Mouse (Mus musculus) c-Kit-positive CD71-positive TER-119-negative erythroid progenitor cells, embryonic 14.5 days (primary cell): ENCODE measurements around the gene Ago3.
A peak's percentile ranks its signal among the peaks of the same experiment; 100 is the strongest.

Experiments used
- DNase-seq: peaks from one replicate; pipeline ENCODE4 v3.0.0-alpha.2; 2013; ENCODE audit warnings: low read depth

Gene Ago3

DNA sequence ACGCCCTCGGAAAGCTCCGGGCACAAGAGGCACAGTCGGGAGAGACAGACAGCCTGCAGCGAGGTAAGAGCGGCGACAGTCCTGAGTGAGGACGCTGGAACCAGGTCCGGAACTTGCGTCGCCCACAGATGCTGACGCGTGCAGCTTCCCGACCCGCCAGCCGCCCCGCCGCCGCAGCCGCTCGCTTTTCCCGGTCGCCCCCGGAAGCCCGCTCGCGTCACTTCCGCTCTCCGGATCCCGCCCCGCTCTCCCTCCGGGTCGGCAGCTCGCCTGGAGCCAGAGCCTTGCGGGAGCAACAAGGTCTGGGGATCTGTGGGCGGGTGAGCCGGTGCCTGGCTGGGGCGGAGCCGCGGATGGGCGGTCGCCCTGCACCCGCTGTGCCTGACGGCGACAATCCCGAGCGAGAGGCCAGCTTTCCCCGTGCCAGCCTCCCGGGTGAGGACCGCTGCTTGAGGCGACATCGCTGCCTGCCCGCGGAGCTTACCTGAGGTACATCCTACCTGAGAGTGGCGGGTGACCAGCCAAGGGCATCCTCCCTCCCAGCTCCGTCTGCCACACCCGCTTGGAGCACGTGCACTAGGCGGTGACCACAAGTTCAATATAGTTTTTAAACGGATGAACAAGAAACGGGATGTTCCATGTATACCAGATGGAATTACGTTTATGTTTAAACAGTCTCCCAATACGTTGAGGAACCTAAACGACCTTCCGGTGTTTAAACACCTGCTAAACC is at the start of gene Ago3:
TSS of gene Ago3 (minus strand) at position 210 of the 733 bp plus-strand sequence.
- peak; percentile 86 for DNase-seq

DNA sequence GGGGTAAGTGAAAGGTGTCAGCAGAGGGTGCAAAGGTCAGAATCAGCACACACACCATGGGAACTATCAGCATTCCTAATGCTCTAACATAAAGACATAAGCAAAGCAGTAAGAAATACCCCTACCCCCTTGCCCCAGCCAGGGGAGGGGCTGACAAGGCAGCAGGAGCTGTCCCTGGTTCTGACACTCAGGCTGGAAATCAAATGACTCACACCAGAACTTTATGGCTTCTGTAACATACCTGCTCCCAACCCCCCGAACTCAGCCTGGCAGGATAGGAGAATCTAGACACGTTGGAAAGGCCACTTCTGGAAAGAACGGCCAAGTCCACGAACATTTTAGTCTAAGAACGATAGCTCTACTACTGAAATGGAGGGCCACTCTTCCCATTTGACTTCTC is 43.7 kb upstream of the Ago3 start:
- no peak for DNase-seq

DNA sequence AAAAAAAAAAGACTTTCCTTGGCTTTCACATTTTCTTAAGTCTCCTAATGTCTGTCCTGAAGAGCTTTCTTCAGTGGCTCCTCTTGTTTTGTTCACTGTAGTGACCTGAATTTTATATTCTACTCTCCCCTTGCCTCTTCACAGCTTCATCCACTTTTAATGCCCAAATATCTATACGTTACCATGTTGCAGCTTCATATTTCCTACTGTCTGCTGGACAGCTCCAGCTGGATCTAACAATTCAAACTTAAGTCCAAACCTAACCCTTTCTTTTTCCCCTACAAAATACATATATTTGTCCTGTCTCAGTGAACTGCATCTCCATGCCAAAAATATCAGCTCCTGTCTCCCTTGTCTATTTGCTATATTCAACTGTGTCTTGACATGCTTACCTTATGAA is 40.0 kb upstream of the Ago3 start:
- no peak for DNase-seq

DNA sequence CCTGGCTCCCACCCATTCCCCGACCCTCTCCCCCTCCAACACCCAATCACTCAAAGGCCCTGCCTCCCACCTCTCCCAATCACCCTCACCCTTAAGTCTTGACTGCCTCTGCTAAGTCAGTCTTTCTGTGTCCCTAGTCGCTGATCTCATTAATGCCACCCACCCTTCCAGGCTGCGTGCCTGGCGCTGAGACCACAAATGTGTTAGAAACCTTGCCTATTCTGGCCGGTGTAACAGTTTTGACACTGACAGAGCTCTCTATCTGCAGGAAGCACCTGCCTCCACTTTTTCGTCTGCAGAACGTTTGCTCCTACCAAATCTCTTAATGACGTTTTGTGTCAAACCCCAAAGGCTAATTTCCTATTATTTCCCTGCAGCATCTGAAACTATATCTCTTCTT is 39.6 kb upstream of the Ago3 start:
- DNase-seq = peak; percentile 43

DNA sequence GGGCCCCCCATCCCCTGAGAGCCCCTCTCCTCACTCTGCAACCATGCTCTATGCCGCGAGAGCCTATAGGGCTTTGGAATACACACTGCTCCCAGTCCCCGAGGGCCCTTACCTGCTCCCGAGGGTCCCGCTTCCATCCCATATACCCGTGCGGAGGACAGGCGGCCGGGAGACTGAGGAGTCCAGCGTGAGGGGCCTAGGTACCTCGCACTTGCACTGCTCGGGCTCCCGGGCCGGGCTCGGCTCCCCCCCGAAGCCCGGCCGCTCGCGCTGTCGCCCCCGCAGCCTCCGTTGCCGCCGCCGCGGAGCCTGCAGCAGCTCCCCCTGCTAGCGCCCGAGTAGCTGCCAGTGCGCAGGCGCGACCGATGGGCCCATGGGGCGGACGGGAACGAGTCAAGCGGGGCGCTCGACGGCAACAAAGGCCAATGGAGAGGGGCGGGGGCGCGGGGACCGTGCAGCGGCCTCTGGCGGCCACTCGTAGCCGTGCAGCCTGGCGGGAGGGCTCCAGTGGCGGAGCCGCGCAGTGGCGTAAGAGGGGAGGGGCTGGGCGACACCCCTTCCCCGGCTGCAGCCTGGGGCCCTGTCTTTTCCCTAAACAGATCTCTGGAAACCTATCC is 39.0 kb upstream of the Ago3 start, which contains the start of gene Ago1:
TSS of gene Ago1 (minus strand) at position 299 of the 617 bp plus-strand sequence.
- DNase-seq = peak; percentile 87

DNA sequence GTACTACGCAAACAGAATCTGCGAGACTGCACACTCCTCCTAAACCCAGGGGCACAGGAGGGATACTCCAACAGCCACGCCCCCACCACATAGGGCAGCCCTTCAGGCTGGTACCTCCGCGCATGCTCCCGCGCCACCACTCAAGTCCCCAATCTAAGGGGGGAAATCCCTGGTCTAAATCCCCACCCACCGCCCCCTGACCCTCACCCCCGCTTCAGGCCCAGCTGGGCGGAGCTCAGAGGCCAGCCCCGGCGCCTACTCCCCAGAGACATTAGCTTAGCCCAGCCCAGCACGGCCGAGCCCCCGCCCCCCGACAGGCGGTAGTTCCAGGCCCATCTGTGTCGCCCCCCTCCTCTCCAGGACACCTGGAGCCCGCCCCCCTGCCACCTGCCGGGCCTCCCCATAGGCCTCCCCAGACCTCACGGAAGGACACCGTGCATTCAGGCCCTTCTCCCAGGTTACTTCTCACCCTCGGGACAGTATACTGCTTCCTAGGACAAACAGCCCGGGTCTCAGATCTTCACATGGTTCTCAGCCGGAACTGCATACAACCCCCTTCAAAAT is 38.4 kb upstream of the Ago3 start:
- peak; percentile 58 for DNase-seq

DNA sequence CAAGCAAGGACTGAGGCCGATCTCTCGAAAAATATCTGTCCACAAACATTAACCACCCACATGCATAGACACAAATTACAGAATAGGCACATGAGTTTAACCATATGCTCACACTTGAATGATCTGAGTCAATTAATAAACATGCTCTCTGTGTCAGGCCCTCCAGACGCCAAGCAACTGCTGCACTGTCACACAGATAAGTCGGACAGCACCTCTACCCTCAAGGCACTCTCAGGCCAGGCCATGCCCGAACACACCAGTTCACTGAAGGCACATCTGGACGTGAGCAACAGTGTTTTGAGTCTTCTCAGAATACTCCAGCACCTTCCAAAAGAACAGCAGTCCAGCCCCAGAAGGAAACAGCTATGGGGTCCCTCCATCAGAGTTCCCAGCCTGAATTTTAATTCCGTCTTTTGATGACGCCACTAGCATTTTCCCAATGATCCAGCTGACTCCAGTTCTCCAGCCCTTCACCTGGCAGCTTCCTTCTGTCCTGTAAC is 36.9 kb upstream of the Ago3 start:
- DNase-seq = no peak

DNA sequence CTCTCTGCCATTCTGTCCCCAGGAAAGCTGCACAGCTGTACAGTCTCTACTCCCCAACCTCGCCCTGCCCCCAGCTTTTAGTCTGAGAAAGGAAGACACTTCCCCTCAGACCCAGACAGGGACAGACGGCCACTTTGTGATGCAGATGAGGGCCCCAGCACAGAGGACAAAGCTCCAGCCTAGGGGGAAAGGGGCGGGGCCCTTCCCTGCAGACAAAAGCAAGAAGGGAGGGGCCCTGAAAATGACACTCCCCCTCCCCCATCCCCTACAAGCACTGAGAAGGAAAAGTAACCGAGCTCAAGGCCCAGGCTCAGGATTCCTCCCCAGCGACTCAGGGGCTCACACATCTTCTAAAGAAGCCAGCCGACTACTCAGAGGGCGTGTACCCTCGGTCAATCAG is 36.5 kb upstream of the Ago3 start:
- no peak for DNase-seq

DNA sequence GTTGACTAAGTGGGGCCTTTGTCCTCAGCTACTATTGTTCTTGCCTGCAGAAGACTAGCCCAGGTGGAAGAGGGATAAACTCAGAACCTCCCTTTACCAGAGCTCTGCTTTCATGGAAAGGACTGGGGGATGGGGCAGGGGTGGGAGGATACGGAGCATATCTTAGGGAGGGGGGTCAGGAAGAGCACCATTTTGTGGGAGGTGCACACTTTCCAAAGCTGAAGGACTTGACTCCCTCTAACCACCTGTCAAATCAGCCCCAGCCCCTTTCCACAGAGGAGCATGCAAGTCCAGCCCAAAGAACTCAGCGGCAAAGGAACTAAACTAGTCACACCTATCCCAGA is 35.5 kb upstream of the Ago3 start:
- DNase-seq = no peak

DNA sequence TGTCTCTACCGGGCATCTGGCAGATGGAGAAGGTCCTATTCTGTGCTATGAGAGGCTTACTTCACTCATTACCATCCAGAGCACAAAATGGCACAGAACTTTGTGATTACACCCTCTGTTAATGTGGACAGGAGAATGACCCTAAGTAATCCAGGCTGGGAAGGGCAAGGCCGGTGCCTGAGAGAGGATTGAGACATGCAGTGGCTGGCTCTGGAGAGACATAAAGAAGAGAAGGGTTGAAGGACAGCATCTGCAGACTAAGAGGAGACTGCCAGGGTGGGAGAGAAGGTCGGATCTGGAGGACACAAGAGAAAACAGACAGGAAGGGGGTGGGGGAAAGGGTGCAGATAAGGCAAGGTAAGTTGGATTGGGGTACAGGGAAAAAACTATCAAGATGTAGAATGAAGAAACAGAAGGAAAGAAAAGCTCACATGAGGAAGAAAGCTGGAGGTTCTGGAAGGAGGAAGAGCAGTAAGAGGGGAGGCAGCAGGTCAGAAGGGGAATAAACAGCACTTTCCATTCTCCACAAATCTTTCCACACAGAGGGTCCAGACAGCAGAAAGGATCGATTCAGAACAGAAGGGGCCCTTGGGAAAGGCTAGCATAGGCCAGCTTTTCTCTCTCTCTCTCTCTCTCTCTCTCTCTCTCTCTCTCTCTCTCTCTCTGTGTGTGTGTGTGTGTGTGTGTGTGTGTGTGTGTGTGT is 35.0 kb upstream of the Ago3 start:
- DNase-seq = no peak

DNA sequence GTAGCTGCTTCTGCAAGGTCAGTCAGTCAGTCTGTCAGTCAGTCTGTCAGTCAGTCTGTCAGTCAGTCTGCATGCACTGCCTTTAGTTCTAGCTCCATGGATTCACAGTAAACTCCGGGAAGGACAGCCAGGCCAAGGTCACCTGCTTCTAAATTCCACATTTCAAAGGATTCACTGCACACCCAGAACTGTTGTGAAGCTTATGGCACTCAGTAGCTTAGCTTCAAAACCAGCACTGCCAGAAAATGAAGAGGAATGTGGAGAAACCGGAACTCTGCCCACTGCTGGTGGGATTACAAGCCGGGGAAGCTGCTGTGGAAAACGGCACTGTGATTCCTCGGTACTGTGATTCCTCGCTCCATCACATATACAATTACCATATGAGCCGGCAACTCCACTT is 26.1 kb upstream of the Ago3 start:
- DNase-seq = no peak

DNA sequence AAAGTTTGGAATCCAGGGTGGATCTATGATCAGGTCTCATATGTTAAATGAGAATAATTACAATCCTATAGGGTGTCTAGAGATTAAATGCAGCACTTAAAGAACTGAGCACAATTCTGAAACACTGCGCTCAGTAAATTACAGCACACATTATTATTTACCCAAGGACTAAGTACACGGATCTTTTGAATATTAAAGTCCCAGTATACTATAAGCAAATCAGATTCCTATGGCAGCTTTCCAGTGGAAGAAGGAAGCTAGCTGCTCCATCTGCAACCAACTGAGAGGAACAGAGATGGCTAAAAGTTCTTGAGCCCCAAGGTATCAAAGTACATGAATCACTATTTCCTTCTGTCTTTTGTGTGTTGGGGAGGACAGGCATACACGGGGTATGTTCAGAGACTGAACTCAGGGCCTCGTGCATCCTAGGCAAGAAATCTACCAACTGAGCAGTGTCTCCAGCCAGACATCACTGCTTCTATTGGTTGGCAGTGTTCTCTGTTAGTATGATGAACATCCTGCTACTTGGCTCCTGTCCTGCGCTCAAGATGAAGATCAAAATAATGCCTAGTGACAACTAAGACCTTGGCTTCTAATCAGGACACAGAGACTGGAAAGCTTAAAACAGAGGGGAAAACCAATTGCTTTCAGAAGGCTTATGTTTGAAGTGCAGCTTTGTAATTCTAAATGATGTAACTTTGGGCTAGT is 25.3 kb upstream of the Ago3 start:
- DNase-seq = no peak

DNA sequence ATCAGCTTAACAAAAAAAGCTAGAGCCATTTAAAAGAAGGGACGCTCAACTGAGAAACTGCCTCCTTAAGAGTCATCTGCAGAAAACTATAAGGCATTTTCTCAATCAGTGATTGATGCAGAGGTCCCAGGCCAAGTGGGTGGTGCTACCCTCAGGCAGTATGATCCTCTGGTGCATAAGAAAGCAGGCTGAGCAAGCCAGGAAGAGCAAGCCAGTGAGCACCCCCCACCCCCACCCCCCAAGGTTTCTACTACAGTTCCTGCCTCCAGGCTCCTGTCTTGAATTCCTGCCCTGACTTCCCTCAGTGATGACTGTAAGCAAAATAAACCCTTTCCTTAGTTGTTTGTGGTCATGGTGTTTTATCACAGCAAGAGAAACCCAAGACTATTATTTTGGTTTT is 20.9 kb upstream of the Ago3 start:
- DNase-seq = no peak

DNA sequence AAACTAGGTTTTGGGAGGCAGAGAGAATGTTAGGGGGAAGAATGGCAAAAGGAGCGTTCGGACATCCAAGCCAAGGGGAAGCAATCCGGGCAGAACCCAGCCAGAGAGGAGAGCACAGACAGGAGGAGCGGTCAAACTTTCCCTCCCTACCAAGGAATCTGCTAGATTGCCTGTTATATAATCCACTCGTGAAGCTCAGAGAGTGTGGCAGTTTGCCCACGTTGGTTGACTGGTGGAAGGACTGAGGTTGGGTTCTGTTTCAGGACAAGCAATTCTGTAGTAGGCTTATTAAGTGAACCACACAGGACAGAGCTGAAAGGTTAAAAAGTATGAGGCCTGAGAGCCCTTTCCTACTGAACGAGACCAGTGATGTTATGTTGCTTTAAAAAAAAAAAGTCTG is 17.8 kb upstream of the Ago3 start:
- no peak for DNase-seq

DNA sequence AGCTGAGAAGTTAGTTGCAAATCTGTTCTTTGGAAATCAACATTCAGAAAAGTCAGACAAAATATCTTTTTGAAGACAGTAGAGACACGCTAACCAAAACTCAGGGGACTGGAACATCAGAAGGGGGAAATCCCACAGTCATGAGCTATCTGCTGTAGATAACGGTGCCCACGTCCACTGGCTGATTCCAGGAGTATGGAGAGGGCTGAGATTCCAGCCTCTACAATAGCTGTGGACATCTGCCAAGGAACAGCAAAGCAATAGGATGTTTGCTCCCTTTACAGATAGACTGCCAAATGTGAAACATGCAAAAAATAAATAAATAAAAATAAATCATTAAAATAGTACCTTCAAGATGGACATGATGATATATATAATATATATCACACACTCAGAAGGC is 15.2 kb upstream of the Ago3 start:
- DNase-seq = no peak

DNA sequence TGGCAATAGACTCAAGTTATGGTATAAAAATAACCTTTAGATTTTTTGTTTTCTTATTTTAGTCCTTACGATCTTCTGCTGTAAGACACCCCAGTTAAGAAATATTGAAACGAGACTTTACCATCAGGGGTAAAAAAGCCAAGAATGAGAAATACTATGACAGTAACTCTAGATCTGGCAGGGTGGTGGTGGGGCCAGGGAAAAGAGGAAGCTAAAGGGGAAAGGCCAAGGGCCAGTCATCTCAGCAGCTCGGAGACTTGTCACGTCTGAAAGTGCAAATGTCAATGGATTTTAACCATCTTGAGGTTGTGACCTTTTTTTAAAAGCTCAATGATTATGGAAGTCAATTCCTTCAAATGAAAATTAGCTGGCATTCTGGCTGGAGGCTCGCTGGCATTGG is 8.9 kb upstream of the Ago3 start:
- no peak for DNase-seq

DNA sequence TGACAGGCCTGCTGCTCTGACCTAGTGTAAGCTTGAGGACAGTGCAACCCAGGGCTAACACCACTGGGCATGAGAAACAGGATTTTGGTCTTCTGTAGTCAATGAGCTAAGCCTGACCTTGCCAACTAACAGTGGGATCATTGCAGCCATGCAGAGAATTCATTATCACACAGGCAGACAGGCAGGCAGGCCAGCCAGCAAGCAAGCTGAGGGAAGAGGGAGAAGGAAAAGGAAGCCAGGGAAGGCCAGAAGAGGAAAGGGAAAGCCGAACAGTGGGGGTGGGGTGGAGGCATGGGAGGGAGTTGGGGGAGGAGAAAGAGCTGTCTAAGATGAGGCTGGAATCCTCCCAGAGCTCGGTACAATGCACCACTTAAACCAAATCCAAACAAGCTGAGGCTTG is 6.9 kb upstream of the Ago3 start:
- DNase-seq = no peak

DNA sequence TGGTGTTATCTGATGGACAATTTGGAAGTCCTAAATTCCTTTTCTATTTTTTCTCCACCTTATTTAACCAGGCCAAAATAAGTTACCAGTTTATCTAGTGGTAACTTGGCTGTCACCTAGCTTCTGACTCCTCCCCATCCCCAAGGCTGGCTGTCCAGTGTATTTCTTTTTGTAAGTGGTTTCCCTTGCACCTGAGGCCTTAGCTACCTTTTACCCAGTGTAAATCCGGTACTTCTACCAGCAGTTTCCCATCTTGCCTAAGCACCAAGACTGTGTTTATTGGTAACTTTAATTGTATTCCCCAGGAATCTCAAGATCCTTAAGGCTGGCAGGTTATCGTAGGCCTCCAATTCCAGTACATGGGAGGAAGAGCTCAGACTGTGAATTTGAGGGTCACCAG is 4.7 kb upstream of the Ago3 start:
- DNase-seq = no peak

DNA sequence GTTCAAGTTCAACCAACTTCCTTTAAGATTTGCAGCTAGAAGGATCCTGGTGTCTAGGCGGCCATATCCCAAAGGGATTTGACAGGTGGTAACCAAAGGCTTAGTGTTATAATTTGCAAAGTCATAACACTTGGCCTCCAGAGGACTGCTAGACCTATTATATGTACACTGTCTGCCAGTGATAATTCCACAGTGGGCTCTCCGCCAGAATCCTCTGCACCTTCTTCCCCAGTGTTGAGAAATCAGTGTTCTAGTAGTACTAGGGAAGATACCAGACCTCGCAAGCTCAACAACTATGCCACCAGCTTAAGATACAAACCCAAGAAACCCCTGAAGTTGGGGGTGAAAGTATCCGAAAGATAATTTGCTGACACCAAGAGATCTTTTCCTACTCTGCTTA is 3.8 kb upstream of the Ago3 start:
- DNase-seq = no peak

DNA sequence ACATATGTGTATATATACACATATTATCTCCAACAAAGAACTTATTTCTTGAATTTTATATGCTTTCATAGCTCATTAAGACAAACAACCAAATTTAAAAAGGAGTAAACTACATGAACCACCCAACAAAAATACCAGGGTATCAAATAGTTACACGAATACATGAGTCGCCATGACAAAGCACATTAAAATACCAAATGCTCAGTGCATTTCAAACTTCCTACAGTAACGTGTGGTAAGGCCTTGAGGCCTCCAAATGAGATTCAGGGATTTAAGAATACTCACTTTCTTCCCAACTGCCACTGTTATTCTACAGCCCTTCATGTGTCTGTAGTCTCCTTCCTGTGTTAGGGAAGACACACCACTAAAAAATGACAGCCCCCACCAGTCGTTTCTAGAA is 2.4 kb upstream of the Ago3 start:
- no peak for DNase-seq

DNA sequence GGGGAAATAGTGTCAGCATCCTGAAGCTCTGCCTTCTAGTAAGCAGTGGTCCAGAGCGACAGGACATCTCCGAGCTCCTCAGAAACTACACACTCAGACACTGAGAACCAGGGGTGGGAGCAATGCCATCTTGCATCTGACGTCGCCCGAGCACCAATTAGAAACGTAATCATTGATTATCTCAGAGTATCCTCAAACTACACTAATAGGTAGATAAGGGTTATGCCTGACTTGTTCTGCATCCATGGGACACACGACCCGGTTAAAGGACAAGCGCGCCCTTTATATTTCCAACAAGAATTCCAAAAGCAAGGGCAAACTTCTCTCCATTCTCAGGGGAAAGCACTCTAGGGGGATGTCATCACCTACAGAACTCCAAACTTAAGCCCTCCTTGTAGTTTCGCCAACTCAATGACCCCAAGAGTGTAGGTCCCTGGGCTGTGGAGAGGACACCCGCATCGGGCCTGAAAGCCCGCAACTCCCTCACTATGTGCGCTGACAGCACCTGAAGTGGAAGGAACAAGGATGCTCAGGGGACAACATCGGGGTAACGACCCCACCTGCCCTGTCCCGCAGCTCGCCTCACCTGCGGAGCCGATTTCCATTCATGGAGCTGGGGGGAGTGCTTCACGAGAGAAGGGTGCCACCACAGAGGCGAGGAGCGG is 542 bp downstream of the Ago3 start:
- DNase-seq = peak; percentile 8

DNA sequence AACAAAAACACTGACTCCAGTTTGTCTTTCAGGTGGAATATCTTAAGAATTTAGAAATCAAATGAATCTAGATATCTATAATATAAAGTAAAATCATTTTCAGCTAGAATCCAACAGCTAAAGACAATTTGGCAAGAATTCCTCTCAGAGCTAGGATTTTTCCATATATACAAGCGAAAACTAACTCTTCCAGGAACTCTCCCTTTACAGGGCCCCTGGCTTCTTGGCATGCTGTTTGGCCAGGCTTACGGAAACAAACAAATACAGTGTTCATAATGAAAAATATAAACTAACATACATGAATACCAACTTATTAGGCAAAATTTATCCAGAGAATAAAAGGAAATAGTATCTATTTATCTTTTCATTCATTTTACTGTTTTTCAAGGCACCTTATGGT is 5.5 kb downstream of the Ago3 start:
- no peak for DNase-seq
